Mouse (Mus musculus) embryonic facial prominence, embryonic 11.5 days (tissue): ENCODE measurements at regions not wholly inside any gene's neighbourhood (a gene's known extent, or its start where the extent isn't known, plus 50 kb on each side); places are given as distances from the start of the nearest gene placed in this dataset.

Experiments
- ATAC-seq: fragments of 200-750 bp; cut with Nextera tagmentation; replicated peaks from 2 replicates; pipeline ENCODE4 v1.8.0; 2017; ENCODE audit warnings: low read depth; ENCODE audit not compliant: insufficient number of reproducible peaks, low FRiP score, low TSS enrichment
- DNase-seq: peaks from one replicate; pipeline ENCODE4 v3.0.0-alpha.2; 2015; ENCODE audit warnings: low spot score
- H3K27ac ChIP-seq: fragments of 300-500 bp; sonication (generic); replicated peaks from 2 replicates; pipeline ENCODE4 v1.5.1; 2014; ENCODE audit warnings: mild to moderate bottlenecking, low read depth, low read length, control low read depth
- H3K27me3 ChIP-seq: fragments of 300-500 bp; sonication (generic); 2 replicates; pipeline ENCODE4 v1.6.1; 2014; ENCODE audit warnings: mild to moderate bottlenecking, low read length, moderate library complexity, mixed read lengths; ENCODE audit not compliant: control insufficient read depth, insufficient read depth
- H3K36me3 ChIP-seq: fragments of 300-500 bp; sonication (generic); replicated peaks from 2 replicates; pipeline ENCODE4 v1.6.1; 2014; ENCODE audit warnings: low read depth, mild to moderate bottlenecking, low read length, moderate library complexity, mixed read lengths; ENCODE audit not compliant: control insufficient read depth, insufficient read depth
- H3K4me1 ChIP-seq: fragments of 300-500 bp; sonication (generic); 2 replicates; pipeline ENCODE4 v1.6.1; 2014; ENCODE audit warnings: low read length, mixed read lengths; ENCODE audit not compliant: control insufficient read depth, insufficient read depth
- H3K4me2 ChIP-seq: fragments of 300-500 bp; sonication (generic); 2 replicates; pipeline ENCODE4 v1.6.1; 2014; ENCODE audit warnings: low read depth, mild to moderate bottlenecking, control low read depth, low read length, moderate library complexity
- H3K4me3 ChIP-seq: fragments of 300-500 bp; sonication (generic); 2 replicates; pipeline ENCODE4 v1.5.1; 2014; ENCODE audit warnings: low read depth, low read length, control low read depth
- H3K9ac ChIP-seq: fragments of 300-500 bp; sonication (generic); replicated peaks from 2 replicates; pipeline ENCODE4 v1.6.1; 2014; ENCODE audit warnings: mild to moderate bottlenecking, control low read depth, low read length
- H3K9me3 ChIP-seq: fragments of 300-500 bp; sonication (generic); replicated peaks from 2 replicates; pipeline ENCODE4 v1.6.1; 2016; ENCODE audit warnings: mild to moderate bottlenecking, low read length, inconsistent platforms, mixed read lengths; ENCODE audit not compliant: control insufficient read depth
- WGBS: fragments of 180-500 bp; shearing (Covaris S2); extraction: QIAGEN DNeasy Blood & Tissue Kit; methylation state at CpG from one replicate; pipeline ENCODE4 v1.1.7; 2014; 5-methylcytosine and 5-hydroxymethylcytosine counted together

DNA sequence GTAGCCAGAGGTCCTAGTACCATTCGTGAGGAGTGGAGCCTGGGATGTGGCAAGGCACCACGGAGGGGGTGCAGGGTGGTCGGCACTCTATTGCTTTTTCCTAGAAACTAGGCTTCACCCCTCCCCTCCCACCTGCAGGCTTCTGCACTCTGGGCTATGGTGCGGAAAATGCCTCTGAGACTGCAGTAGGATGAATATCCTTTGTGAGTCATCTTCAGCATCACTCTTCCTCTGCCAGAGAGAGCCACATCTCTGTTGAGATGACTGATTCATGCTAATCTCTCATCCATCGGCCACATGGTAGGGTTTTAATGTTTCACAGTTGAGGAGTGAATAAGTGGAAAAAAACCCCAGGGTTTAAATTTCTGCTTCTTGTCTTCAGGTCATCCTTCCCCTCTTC lies 309.6 kb upstream of the Arglu1 start:
- Histone ChIP-seq H3K27me3 (no peaks in the 10 kb centered on the region), H3K4me1 (no peaks in the 10 kb centered on the region), H3K27ac (no peak overlapping the region), H3K9me3 (no peaks in the 10 kb centered on the region), H3K36me3 (no peaks in the 10 kb centered on the region), H3K4me2 (no peak overlapping the region), H3K4me3 (no peak overlapping the region), H3K9ac (no peak overlapping the region)
- 77% methylated on average over 5 of the region's 5 CpGs for WGBS
- ATAC-seq (no peak), DNase-seq (no peak)

DNA sequence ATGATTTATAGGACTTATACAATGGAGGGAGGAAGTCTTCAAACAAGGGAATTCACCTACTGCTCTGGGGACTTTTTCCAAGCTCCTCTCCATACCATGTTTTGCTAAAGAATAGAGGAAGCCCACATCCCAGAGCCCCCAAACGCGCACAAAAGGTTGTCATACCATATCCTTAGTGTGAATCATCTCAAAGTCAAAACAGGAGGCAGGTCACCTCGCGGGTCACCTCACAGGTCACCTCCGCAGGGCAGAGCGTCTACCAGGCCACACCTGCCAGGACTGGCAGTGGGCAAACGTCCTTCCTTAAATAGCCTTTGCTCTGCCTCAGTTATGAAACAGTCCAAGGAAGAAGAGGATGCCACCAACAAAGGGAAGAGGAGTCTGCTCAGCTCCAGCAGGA lies 307.3 kb upstream of the Arglu1 start:
- no peaks in the 10 kb centered on the region for H3K9me3 ChIP-seq
- no peaks in the 10 kb centered on the region for H3K4me1 ChIP-seq
- H3K36me3 ChIP-seq: no peaks in the 10 kb centered on the region
- H3K27me3 ChIP-seq: no peaks in the 10 kb centered on the region
- no peak for DNase-seq
- WGBS: 71% methylated on average over 7 of the region's 7 CpGs
- ATAC-seq: no peak
- no peak overlapping the region for H3K9ac ChIP-seq
- no peak overlapping the region for H3K4me2 ChIP-seq
- no peak overlapping the region for H3K27ac ChIP-seq
- H3K4me3 ChIP-seq: no peak overlapping the region

DNA sequence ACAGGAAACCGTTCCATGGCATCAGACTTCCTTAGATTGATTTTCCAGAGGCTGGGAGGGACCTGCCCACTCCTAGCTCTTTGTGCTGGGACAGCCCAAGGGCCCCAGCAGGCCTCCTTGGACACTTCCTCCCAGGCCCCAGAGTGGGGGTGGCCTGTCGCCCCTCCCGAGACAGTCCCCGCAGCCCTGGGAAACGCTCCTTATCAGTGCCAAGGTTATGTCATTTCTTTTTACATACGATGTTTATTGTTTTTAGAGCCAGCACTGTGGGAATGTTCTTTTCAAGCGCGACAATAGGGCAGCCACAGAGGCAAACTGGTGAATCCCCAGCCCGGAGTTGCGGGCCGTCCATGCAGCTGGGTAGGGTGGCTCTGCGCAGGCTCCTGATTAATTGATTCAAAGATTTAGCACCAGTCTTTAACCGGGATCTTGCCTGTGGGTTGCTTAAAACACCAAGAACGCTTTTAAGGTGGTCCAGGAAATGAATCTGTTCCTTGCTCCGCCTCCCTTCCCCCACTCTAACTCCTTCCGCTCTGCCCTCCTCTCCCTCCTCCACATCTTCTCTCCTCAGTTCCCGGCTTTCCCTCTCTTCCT lies 304.4 kb upstream of the Arglu1 start:
- DNase-seq: peak; percentile 58
- 1% methylated on average over 17 of the region's 17 CpGs for WGBS
- H3K4me1 ChIP-seq: peaks cover 2% of the 10 kb centered on the region; the same call in 1 of the 2 replicates

DNA sequence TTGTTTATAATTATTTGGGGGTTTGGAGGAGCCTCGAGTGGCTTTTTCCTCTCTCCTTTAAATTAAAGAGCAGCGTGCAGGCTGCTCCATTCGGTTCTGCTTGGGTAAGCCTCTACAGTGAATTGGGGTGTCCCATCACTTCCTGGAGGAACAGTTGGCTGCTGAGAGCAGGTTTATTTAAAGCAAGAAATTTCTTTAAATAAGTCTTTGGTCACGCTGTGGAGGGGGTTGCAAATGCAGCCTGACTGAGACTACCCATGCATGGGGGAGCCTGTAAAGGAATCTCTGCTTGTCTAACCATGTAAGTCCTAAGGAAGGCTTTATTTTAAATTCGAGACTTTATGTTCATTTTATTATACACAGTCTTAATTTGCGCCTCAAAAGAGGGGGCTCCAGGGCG lies 303.7 kb upstream of the Arglu1 start:
- Histone ChIP-seq H3K9me3 (no peaks in the 10 kb centered on the region), H3K4me3 (no peak overlapping the region), H3K9ac (no peak overlapping the region), H3K27ac (no peak overlapping the region), H3K4me2 (no peak overlapping the region), H3K27me3 (no peaks in the 10 kb centered on the region), H3K36me3 (no peaks in the 10 kb centered on the region), H3K4me1 (peaks cover 2% of the 10 kb centered on the region; the same call in 1 of the 2 replicates)
- peak; percentile 21 for DNase-seq
- WGBS: 14% methylated on average over 7 of the region's 7 CpGs
- peak; percentile 30; the same call in 1 of the 2 replicates for ATAC-seq

More for the DNA sequence above, 304.4 kb upstream of the Arglu1 start:
- Histone ChIP-seq H3K27ac (0 out of 2 replicates have a peak overlapping the region, but pooled peaks have one; percentile 10), H3K4me2 (peak overlapping the region; percentile 60), H3K4me3 (peak overlapping the region; percentile 28), H3K27me3 (no peaks in the 10 kb centered on the region), H3K9me3 (no peaks in the 10 kb centered on the region), H3K9ac (peak overlapping the region; percentile 61), H3K36me3 (no peaks in the 10 kb centered on the region)
- peak; percentile 64 for ATAC-seq

DNA sequence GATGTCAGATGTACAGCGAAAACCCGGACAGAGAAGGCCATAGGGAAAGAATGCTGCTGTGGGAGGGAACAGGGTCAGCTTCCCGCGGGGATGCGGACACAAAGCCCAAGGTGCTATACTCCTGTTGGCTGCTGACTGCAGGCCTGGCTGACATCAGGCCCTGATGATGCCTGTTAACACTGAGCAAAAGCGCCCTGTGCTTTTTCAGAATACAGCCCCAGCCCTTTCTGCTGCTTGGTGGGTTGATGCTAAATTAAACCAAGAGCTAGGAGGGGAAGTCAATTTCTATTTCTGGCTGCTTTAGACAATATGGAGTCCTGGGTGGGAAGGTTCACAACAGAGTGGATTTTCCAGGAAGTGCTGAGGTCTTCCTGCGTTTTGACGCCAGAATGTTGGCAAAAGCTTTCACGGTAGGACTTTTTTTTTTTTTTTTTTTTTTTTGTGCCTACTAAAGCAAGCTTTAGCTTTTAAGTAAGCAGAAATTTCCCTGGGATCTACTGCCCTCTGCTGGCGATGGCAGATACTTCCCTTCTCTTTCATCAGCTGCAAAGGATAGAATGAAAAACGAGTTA lies 302.2 kb upstream of the Arglu1 start:
- H3K9ac ChIP-seq: no peak overlapping the region
- H3K4me3 ChIP-seq: no peak overlapping the region
- no peaks in the 10 kb centered on the region for H3K9me3 ChIP-seq
- peaks cover 2% of the 10 kb centered on the region; the same call in 1 of the 2 replicates for H3K4me1 ChIP-seq
- 4% methylated on average over 11 of the region's 11 CpGs for WGBS
- no peaks in the 10 kb centered on the region for H3K36me3 ChIP-seq
- H3K27me3 ChIP-seq: no peaks in the 10 kb centered on the region
- H3K27ac ChIP-seq: no peak overlapping the region
- ATAC-seq: no peak
- peak overlapping the region; percentile 19; the same call in 1 of the 2 replicates for H3K4me2 ChIP-seq
- DNase-seq: peak; percentile 94

DNA sequence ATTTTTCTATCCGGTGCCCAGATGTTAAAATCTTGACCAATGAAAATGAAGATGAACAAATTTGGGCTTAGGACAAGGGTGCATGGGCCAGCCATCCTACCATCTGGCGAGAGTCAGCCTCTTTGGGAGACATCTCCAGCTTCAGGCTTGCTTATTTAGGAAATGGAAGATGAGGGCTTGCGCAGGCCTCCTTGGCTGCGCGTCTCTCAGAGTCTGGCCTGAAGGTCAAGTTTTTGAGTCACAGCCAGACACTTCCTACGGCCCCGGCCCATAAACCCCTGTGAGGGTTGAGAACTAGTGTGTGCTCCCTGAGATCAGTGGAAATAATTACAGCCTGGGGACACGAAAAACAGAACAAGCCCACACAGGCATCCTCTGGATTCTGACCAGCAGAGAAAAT lies 300.7 kb upstream of the Arglu1 start:
- ATAC-seq: no peak
- Histone ChIP-seq H3K4me3 (no peak overlapping the region), H3K36me3 (no peaks in the 10 kb centered on the region), H3K27ac (no peak overlapping the region), H3K27me3 (no peaks in the 10 kb centered on the region), H3K9ac (no peak overlapping the region), H3K9me3 (no peaks in the 10 kb centered on the region), H3K4me2 (no peak overlapping the region), H3K4me1 (peaks cover 2% of the 10 kb centered on the region; the same call in 1 of the 2 replicates)
- DNase-seq: no peak
- 54% methylated on average over 8 of the region's 8 CpGs for WGBS

DNA sequence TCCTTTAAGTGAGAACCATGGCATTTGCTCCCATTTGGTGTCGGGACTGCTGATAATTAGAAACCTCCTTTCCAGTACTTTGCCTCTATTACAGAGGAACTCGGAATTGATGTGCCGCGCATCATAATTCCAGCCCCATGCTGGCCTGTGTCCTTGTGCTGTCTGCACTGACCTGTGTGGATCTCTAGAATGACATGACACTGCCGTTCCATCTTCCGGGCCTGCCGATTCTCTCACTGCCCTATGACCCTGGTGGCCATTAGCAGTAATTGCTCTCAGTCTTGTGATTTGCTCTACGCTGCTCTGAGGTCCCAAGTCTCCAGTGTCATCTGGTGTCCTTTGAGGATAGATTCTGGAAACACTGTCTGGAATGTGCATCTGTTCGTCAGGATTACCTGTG lies 295.7 kb upstream of the Arglu1 start:
- no peaks in the 10 kb centered on the region for H3K27me3 ChIP-seq

DNA sequence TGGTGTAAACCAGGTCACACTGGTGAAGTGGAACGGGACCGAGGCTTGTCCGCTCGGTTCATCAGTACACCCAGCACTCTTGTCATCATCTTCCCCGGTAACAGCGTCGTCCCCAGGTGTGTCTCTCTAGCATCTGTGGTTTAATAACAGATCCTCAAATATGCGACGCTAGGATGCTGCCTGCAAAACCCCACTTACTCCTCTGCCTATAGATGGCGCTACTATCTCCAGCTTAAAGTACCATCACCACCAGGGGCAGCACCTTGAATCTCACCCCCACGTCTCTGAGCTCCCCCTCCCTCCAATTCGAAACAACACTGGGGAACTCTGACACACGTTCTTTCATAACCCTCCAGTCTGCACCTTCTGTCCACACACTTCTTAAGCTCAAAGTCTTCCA lies 295.1 kb upstream of the Arglu1 start:
- DNase-seq (no peak), ATAC-seq (no peak)
- H3K36me3 ChIP-seq: no peaks in the 10 kb centered on the region
- no peak overlapping the region for H3K27ac ChIP-seq
- H3K4me1 ChIP-seq: peaks cover 6% of the 10 kb centered on the region; the same call in 1 of the 2 replicates
- no peak overlapping the region for H3K9ac ChIP-seq
- H3K4me3 ChIP-seq: no peak overlapping the region
- no peaks in the 10 kb centered on the region for H3K9me3 ChIP-seq
- 76% methylated on average over 13 of the region's 13 CpGs for WGBS
- H3K27me3 ChIP-seq: no peaks in the 10 kb centered on the region
- H3K4me2 ChIP-seq: no peak overlapping the region

More for the DNA sequence above, 295.7 kb upstream of the Arglu1 start:
- Histone ChIP-seq H3K36me3 (no peaks in the 10 kb centered on the region), H3K9me3 (no peaks in the 10 kb centered on the region), H3K4me3 (no peak overlapping the region), H3K4me2 (no peak overlapping the region), H3K4me1 (peaks cover 9% of the 10 kb centered on the region; the same call in 1 of the 2 replicates), H3K27ac (no peak overlapping the region), H3K9ac (no peak overlapping the region)
- ATAC-seq (no peak), DNase-seq (no peak)
- WGBS: 30% methylated on average over 9 of the region's 9 CpGs
